ENCODE assay signal across 8 mouse cellular contexts in the genomic region with DNA sequence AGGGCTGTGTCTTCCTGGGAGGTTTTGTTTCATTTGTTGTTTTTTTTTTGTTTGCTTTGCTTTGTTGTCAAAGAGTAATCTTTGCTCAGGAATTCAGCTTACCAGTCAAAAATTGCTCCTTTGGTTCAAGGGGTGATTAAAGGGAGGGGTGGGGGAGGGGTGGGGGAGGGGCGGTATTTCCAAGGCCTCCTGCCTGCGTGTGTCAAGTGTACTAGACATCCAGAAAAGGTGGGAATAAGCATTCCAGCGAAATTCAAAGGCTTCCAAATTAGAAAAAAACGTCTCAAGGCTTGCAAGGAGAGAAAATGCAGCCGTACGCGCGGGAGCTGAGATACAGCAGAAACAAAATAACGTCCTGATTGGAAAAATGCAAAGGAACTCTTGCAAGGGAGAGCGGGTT. TPM values are rescaled to one million over a fixed set of nuclear protein-coding genes. Genes with fewer than 3 reads are reported as not detected.
DNase-seq lines count a peak whose midpoint lies in the region; ATAC-seq and TF ChIP-seq lines count a peak whose summit lies in the region.

No protein-coding gene starts in this region.

- H3K36me3 ChIP-seq in heart, embryonic 13.5 days = no peaks in the 10 kb centered on the region
- H3K36me3 ChIP-seq in E14TG2a.4 (ENCODE audit: insufficient read depth, low read length) = no peaks in the 10 kb centered on the region
- H3K36me3 ChIP-seq in forebrain, embryonic 14.5 days (ENCODE audit: control insufficient read depth, insufficient read depth, low read length) = no peaks in the 10 kb centered on the region
- H3K36me3 ChIP-seq in midbrain, embryonic 10.5 days = no peaks in the 10 kb centered on the region

- H3K9ac ChIP-seq in heart, embryonic 13.5 days = peak overlapping the region; percentile 73
- H3K9ac ChIP-seq in forebrain, embryonic 14.5 days (ENCODE audit: low read length) = peak overlapping the region; percentile 50

- intact Hi-C loops in left cerebral cortex, postnatal 36 days (cut with DNase I) = no loop called here
- intact Hi-C loops in gastrocnemius, postnatal 36 days (cut with DNase I) = no loop called here

- H3K9me3 ChIP-seq in heart, embryonic 13.5 days = no peaks in the 10 kb centered on the region
- no peaks in the 10 kb centered on the region for H3K9me3 ChIP-seq in E14TG2a.4 (ENCODE audit: low read length)
- no peaks in the 10 kb centered on the region for H3K9me3 ChIP-seq in forebrain, embryonic 14.5 days (replicated peaks; ENCODE audit: control insufficient read depth, low read length)
- H3K9me3 ChIP-seq in midbrain, embryonic 10.5 days (replicated peaks) = no peaks in the 10 kb centered on the region

- H3K27ac ChIP-seq in heart, embryonic 13.5 days (replicated peaks) = peak overlapping the region; percentile 80
- H3K27ac ChIP-seq in forebrain, embryonic 14.5 days (ENCODE audit: low read depth, low read length) = peak overlapping the region; percentile 86
- peak overlapping the region; percentile 71 for H3K27ac ChIP-seq in midbrain, embryonic 10.5 days (replicated peaks)

- peak overlapping the region; percentile 59 for H3K4me2 ChIP-seq in heart, embryonic 13.5 days
- H3K4me2 ChIP-seq in forebrain, embryonic 14.5 days (ENCODE audit: low read length) = peak overlapping the region; percentile 45

- no peak for DNase-seq in heart, adult 9 months (ENCODE audit: low spot score in 2 of 2)
- DNase-seq in forebrain, embryonic 14.5 days (ENCODE audit: low spot score) = no peak
- no peak for DNase-seq in midbrain, embryonic 10.5 days (ENCODE audit: low spot score)
- no peak for DNase-seq in left cerebral cortex, postnatal 36 days (ENCODE audit: low spot score in 2 of 2)
- DNase-seq in cerebellum, adult 8-10 months = no peak
- no peak for DNase-seq in gastrocnemius, postnatal 36 days

- WGBS in heart, embryonic 13.5 days = 21% methylated on average over 10 of the region's 10 CpGs
- WGBS in forebrain, embryonic 14.5 days = 2% methylated on average over 10 of the region's 10 CpGs
- WGBS in midbrain, embryonic 10.5 days = 39% methylated on average over 10 of the region's 10 CpGs

- no peak for TF ChIP-seq CTCF in E14TG2a.4 (conservative IDR thresholded peaks at IDR 0.05; ENCODE audit: low read length)

- H3K4me1 ChIP-seq in heart, embryonic 13.5 days = peaks cover 26% of the 10 kb centered on the region
- H3K4me1 ChIP-seq in E14TG2a.4 (replicated peaks; ENCODE audit: low read depth, low read length) = peaks cover 46% of the 10 kb centered on the region
- H3K4me1 ChIP-seq in forebrain, embryonic 14.5 days (ENCODE audit: control insufficient read depth, insufficient read depth, low read length) = peaks cover 6% of the 10 kb centered on the region; the same call in 1 of the 2 replicates
- H3K4me1 ChIP-seq in midbrain, embryonic 10.5 days = peaks cover 13% of the 10 kb centered on the region

- no peaks in the 10 kb centered on the region for H3K27me3 ChIP-seq in heart, embryonic 13.5 days (replicated peaks)
- no peaks in the 10 kb centered on the region for H3K27me3 ChIP-seq in E14TG2a.4 (ENCODE audit: insufficient read depth, low read length)
- no peaks in the 10 kb centered on the region for H3K27me3 ChIP-seq in forebrain, embryonic 14.5 days (replicated peaks; ENCODE audit: control insufficient read depth, insufficient read depth, low read length)
- no peaks in the 10 kb centered on the region for H3K27me3 ChIP-seq in midbrain, embryonic 10.5 days (ENCODE audit: low read depth, poor library complexity, severe bottlenecking)

- H3K4me3 ChIP-seq in heart, embryonic 13.5 days = peak overlapping the region; percentile 30
- peak overlapping the region; percentile 70 for H3K4me3 ChIP-seq in E14TG2a.4 (replicated peaks; ENCODE audit: low read length)
- peak overlapping the region; percentile 8 for H3K4me3 ChIP-seq in forebrain, embryonic 14.5 days (ENCODE audit: low read depth, low read length)
- peak overlapping the region; percentile 22 for H3K4me3 ChIP-seq in midbrain, embryonic 10.5 days

- no peak for ATAC-seq in heart, embryonic 13.5 days (ENCODE audit: extremely low read depth, insufficient number of reproducible peaks, low FRiP score, low TSS enrichment)
- ATAC-seq in forebrain, embryonic 14.5 days = peak; percentile 44; the same call in 1 of the 2 replicates

RNA-seq across cellular contexts. Expression of gene Cd180, which starts 5.0 kb away (rescaled TPM):
- polyA plus RNA-seq in heart, embryonic 13.5 days (2015; fragmentation: Nextera tagmentation; extraction: Ambion mirVana) = 0.36 and 0.71 TPM in 2 replicates
- 0.66 and 1.8 TPM in 2 replicates for polyA plus RNA-seq in forebrain, embryonic 14.5 days (2014; fragmentation: Nextera tagmentation; extraction: Ambion mirVana)
- polyA plus RNA-seq in midbrain, embryonic 10.5 days (2016; fragmentation: Nextera tagmentation; extraction: Ambion mirVana) = 0.45 and 0.51 TPM in 2 replicates
- 1 to 10 TPM; 2.1 to 2.5 TPM for total RNA-seq in left cerebral cortex, postnatal 36 days (2021)
- total RNA-seq in gastrocnemius, postnatal 36 days (2021) = under 1 TPM; 0.27 to 0.28 TPM

Comparison
In these comparisons a context has a peak if more than half of its experiments do, and no peak if none do; other contexts are left out.
1. H3K4me3 ChIP-seq: peak in every context shown above with its lines; median percentile 70 in E14TG2a.4; 30 in heart, embryonic 13.5 days; 22 in midbrain, embryonic 10.5 days; 8 in forebrain, embryonic 14.5 days.